Mouse (Mus musculus): ENCODE data around the gene Acer2.

DNA sequence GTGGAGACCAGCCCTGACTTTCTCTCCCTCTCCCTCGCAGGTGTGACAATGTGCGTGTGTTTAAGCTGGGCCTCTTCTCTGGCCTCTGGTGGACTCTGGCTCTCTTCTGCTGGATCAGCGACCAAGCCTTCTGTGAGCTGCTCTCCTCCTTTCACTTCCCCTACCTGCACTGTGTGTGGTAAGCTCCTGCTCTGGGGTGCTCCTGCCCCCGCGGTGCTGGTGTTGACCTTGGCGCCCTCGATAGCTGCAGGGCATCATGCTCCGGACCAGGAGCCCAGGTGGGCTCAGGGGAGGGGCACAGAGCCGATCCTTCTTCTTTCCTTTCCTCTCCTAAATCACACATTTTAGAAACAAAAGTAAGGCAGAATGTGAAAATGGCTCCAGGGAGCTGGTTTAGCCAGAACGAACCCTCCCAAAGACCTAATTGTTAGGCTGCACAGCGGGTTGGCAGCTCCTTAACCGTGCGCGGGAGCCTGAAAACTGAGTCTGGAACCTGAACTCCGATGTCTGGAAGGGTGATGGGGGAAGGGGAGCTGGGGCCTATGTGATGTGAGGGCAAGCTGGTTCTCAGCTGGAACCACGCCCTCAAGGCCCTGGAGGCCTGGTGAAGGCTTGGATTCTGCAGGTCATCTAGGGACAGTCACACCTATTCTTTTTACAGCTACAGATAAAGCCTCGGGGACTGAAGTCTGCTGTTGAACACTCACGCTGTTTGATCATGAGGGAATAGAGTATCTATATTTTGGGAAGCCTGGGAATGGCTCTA, 37.6 kb downstream of the Acer2 start:
- TF ChIP-seq GATA1 (IDR thresholded peaks at IDR 0.05; ENCODE audit: low read depth, low read length), result no peak
- no peak for TF ChIP-seq POLR2A (IDR thresholded peaks at IDR 0.05; ENCODE audit: control insufficient read depth in 1 of 2, insufficient read depth in 1 of 2, low read depth in 1 of 2, low read length in 2 of 2, poor library complexity in 1 of 2)
- no peak for TF ChIP-seq CTCF (IDR thresholded peaks at IDR 0.05 in 2 of 3, conservative IDR thresholded peaks at IDR 0.05 in 1 of 3; ENCODE audit: control insufficient read depth in 1 of 3, insufficient read depth in 1 of 3, low read depth in 2 of 3, low read length in 3 of 3, poor library complexity in 1 of 3, severe bottlenecking in 1 of 3)
